ENCODE assay signal across 8 mouse cellular contexts in the genomic region with DNA sequence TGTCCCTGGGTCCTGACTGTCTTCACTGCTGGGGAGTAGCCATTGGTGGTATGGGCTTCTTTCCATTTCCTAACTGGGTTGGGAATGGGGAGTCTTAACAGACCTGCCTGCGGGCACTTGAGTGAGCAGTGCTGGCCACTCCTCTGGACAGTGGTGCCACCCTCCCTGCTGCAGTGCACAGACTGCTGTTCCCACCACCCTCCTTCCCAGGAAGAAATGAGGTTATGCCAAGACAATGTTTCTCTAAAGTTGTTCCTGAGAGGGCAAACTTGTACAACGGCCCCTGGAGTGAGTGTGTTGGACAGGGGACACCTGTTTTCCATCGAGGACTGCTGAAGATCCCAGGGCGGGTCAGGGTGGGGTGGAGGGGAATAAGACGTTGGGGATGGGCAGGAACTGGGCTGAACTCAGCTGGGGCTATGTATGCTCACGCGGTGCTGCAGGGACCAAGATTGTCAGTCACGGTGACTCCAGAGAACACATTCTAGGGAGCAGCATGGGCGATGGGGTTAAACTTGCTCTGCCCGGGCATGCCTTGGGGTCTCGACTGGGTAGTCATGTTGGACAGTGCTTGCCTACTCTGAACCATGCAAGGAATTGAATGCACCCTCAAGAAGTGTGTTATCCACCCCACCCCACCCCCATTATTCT. TPM values are rescaled to one million over a fixed set of nuclear protein-coding genes. Genes with fewer than 3 reads are reported as not detected.
DNase-seq lines count a peak whose midpoint lies in the region; ATAC-seq lines count a peak whose summit lies in the region.

No protein-coding gene starts in this region.

- peak; percentile 20 for DNase-seq in kidney, adult 9 months
- DNase-seq in kidney, postnatal 25 days = no peak
- no peak for DNase-seq in embryonic facial prominence, embryonic 10.5 days (ENCODE audit: low spot score)
- DNase-seq in intestine, embryonic 14.5 days (ENCODE audit: low spot score) = no peak
- DNase-seq in urinary bladder, postnatal 36 days (ENCODE audit: low spot score in 2 of 2) = no peak
- no peak for DNase-seq in frontal cortex, postnatal 10 days (ENCODE audit: low spot score in 2 of 2)

- 63% methylated on average over 11 of the region's 11 CpGs for WGBS in embryonic facial prominence, embryonic 10.5 days
- 34% methylated on average over 11 of the region's 11 CpGs for WGBS in intestine, embryonic 14.5 days
- 70% methylated on average over 11 of the region's 11 CpGs for WGBS in midbrain, embryonic 13.5 days

- peak overlapping the region; percentile 92 for H3K9ac ChIP-seq in intestine, embryonic 14.5 days (ENCODE audit: low read length)
- H3K9ac ChIP-seq in midbrain, embryonic 13.5 days (replicated peaks) = peak overlapping the region; percentile 88

- H3K27ac ChIP-seq in embryonic facial prominence, embryonic 10.5 days (replicated peaks) = peak overlapping the region; percentile 94
- peak overlapping the region; percentile 22; the same call in 1 of the 2 replicates for H3K27ac ChIP-seq in intestine, embryonic 14.5 days (ENCODE audit: low read depth)
- no peak overlapping the region for H3K27ac ChIP-seq in midbrain, embryonic 13.5 days

- peaks cover 45% of the 10 kb centered on the region for H3K36me3 ChIP-seq in embryonic facial prominence, embryonic 10.5 days (replicated peaks)
- 0 out of 2 replicates have a peak, but pooled peaks cover 6% of the 10 kb centered on the region for H3K36me3 ChIP-seq in intestine, embryonic 14.5 days (ENCODE audit: control insufficient read depth, insufficient read depth, low read length)
- no peaks in the 10 kb centered on the region for H3K36me3 ChIP-seq in midbrain, embryonic 13.5 days

- no peaks in the 10 kb centered on the region for H3K27me3 ChIP-seq in embryonic facial prominence, embryonic 10.5 days (replicated peaks; ENCODE audit: low read depth, poor library complexity, severe bottlenecking)
- no peaks in the 10 kb centered on the region for H3K27me3 ChIP-seq in intestine, embryonic 14.5 days (replicated peaks; ENCODE audit: control insufficient read depth, insufficient read depth, low read length)
- no peaks in the 10 kb centered on the region for H3K27me3 ChIP-seq in midbrain, embryonic 13.5 days

- no peak for ATAC-seq in intestine, embryonic 14.5 days (replicated peaks; ENCODE audit: low FRiP score, low TSS enrichment, low read depth)
- ATAC-seq in midbrain, embryonic 13.5 days = peak; percentile 12; the same call in 1 of the 2 replicates
- no peak for ATAC-seq in megakaryocyte-erythroid progenitor cell, adult 5-6 weeks (replicated peaks; ENCODE audit: low FRiP score, low TSS enrichment, poor library complexity, severe bottlenecking)

- no peaks in the 10 kb centered on the region for H3K9me3 ChIP-seq in embryonic facial prominence, embryonic 10.5 days
- H3K9me3 ChIP-seq in intestine, embryonic 14.5 days (ENCODE audit: control insufficient read depth, low read length) = no peaks in the 10 kb centered on the region
- no peaks in the 10 kb centered on the region for H3K9me3 ChIP-seq in midbrain, embryonic 13.5 days

- peaks cover 59% of the 10 kb centered on the region for H3K4me1 ChIP-seq in embryonic facial prominence, embryonic 10.5 days
- H3K4me1 ChIP-seq in intestine, embryonic 14.5 days (replicated peaks; ENCODE audit: control insufficient read depth, insufficient read depth, low read length) = peaks cover 53% of the 10 kb centered on the region
- H3K4me1 ChIP-seq in midbrain, embryonic 13.5 days (replicated peaks) = peaks cover 48% of the 10 kb centered on the region

- peak overlapping the region; percentile 82 for H3K4me3 ChIP-seq in embryonic facial prominence, embryonic 10.5 days
- peak overlapping the region; percentile 98 for H3K4me3 ChIP-seq in intestine, embryonic 14.5 days (ENCODE audit: low read depth, low read length)
- H3K4me3 ChIP-seq in midbrain, embryonic 13.5 days (replicated peaks) = peak overlapping the region; percentile 86

- peak overlapping the region; percentile 85 for H3K4me2 ChIP-seq in intestine, embryonic 14.5 days (ENCODE audit: low read length)
- peak overlapping the region; percentile 91 for H3K4me2 ChIP-seq in midbrain, embryonic 13.5 days (replicated peaks)

RNA-seq across cellular contexts. Expression of gene Cd81, which starts 1.5 kb away (rescaled TPM):
- polyA plus RNA-seq in embryonic facial prominence, embryonic 10.5 days (2016; fragmentation: Nextera tagmentation; extraction: Ambion mirVana) = 251 and 255 TPM in 2 replicates
- polyA plus RNA-seq in intestine, embryonic 14.5 days (2014; fragmentation: Nextera tagmentation; extraction: Ambion mirVana) = 457 and 534 TPM in 2 replicates
- polyA plus RNA-seq in midbrain, embryonic 13.5 days (2015; fragmentation: Nextera tagmentation; extraction: Ambion mirVana) = 248 and 257 TPM in 2 replicates
- 194 and 203 TPM in 2 replicates for total RNA-seq in megakaryocyte-erythroid progenitor cell, adult 5-6 weeks (2014; fragmentation: Nextera tagmentation)
- 214 and 238 TPM in 2 replicates for total RNA-seq in megakaryocyte-erythroid progenitor cell, adult 5-6 weeks (2017)

RNA-seq across cellular contexts. Expression of gene Tssc4, which starts 15.0 kb away (rescaled TPM):
- polyA plus RNA-seq in embryonic facial prominence, embryonic 10.5 days (2016; fragmentation: Nextera tagmentation; extraction: Ambion mirVana) = 130 and 132 TPM in 2 replicates
- polyA plus RNA-seq in intestine, embryonic 14.5 days (2014; fragmentation: Nextera tagmentation; extraction: Ambion mirVana) = 59.1 and 60.3 TPM in 2 replicates
- 102 and 104 TPM in 2 replicates for polyA plus RNA-seq in midbrain, embryonic 13.5 days (2015; fragmentation: Nextera tagmentation; extraction: Ambion mirVana)
- total RNA-seq in megakaryocyte-erythroid progenitor cell, adult 5-6 weeks (2014; fragmentation: Nextera tagmentation) = 36.9 and 58.7 TPM in 2 replicates
- total RNA-seq in megakaryocyte-erythroid progenitor cell, adult 5-6 weeks (2017) = 15.5 and 37.8 TPM in 2 replicates

RNA-seq across cellular contexts. Expression of gene Trpm5, which starts 40.4 kb away (rescaled TPM):
- polyA plus RNA-seq in embryonic facial prominence, embryonic 10.5 days (2016; fragmentation: Nextera tagmentation; extraction: Ambion mirVana) = 0.60 and 0.77 TPM in 2 replicates
- polyA plus RNA-seq in intestine, embryonic 14.5 days (2014; fragmentation: Nextera tagmentation; extraction: Ambion mirVana) = 14.1 and 17.8 TPM in 2 replicates
- 0.95 and 1.2 TPM in 2 replicates for polyA plus RNA-seq in midbrain, embryonic 13.5 days (2015; fragmentation: Nextera tagmentation; extraction: Ambion mirVana)
- 0.13 TPM in 1 of 2 replicates, not detected in the other for total RNA-seq in megakaryocyte-erythroid progenitor cell, adult 5-6 weeks (2014; fragmentation: Nextera tagmentation)
- total RNA-seq in megakaryocyte-erythroid progenitor cell, adult 5-6 weeks (2017) = 2.3 TPM in 1 of 2 replicates, not detected in the other

RNA-seq across cellular contexts. Expression of gene Tspan32, which starts 49.2 kb away (rescaled TPM):
- polyA plus RNA-seq in embryonic facial prominence, embryonic 10.5 days (2016; fragmentation: Nextera tagmentation; extraction: Ambion mirVana) = 4.4 and 4.6 TPM in 2 replicates
- 1.5 and 1.6 TPM in 2 replicates for polyA plus RNA-seq in intestine, embryonic 14.5 days (2014; fragmentation: Nextera tagmentation; extraction: Ambion mirVana)
- 0.50 and 0.72 TPM in 2 replicates for polyA plus RNA-seq in midbrain, embryonic 13.5 days (2015; fragmentation: Nextera tagmentation; extraction: Ambion mirVana)
- total RNA-seq in megakaryocyte-erythroid progenitor cell, adult 5-6 weeks (2014; fragmentation: Nextera tagmentation) = 163 and 191 TPM in 2 replicates
- total RNA-seq in megakaryocyte-erythroid progenitor cell, adult 5-6 weeks (2017) = 94.2 and 132 TPM in 2 replicates

RNA-seq across cellular contexts. Expression of gene Kcnq1, which starts 52.1 kb away (rescaled TPM):
- 1.0 and 1.5 TPM in 2 replicates for polyA plus RNA-seq in embryonic facial prominence, embryonic 10.5 days (2016; fragmentation: Nextera tagmentation; extraction: Ambion mirVana)
- polyA plus RNA-seq in intestine, embryonic 14.5 days (2014; fragmentation: Nextera tagmentation; extraction: Ambion mirVana) = 2.1 and 5.3 TPM in 2 replicates
- polyA plus RNA-seq in midbrain, embryonic 13.5 days (2015; fragmentation: Nextera tagmentation; extraction: Ambion mirVana) = 0.82 and 0.89 TPM in 2 replicates
- total RNA-seq in megakaryocyte-erythroid progenitor cell, adult 5-6 weeks (2014; fragmentation: Nextera tagmentation) = 0.46 TPM in 1 of 2 replicates, not detected in the other
- not detected in 2 replicates for total RNA-seq in megakaryocyte-erythroid progenitor cell, adult 5-6 weeks (2017)
